Mouse (Mus musculus): ENCODE data around the gene Gm5861. TPM values are rescaled to one million over a fixed set of nuclear protein-coding genes. Genes with fewer than 3 reads are reported as not detected.

The Gm5861 gene
- polyA plus RNA-seq (2021; fragmentation: Nextera tagmentation) = not detected in 2 replicates
- long read RNA-seq, experiment 1 = 0 reads
- long read RNA-seq, experiment 2 = 0 reads

GRCm38 (mm10) chr5:11182772-11183171 lies at the start of gene Gm5861:
Gene Gm5861 (plus strand): TSS chr5:11183072.

Other genes starting within 250 kb of the Gm5861 start
- gene Gm8871, start 235.3 kb upstream of the Gm5861 start, polyA plus RNA-seq (2021; fragmentation: Nextera tagmentation) = not detected in 2 replicates
- not detected in 2 replicates for gene Gm8857, start 235.3 kb upstream of the Gm5861 start, polyA plus RNA-seq (2021; fragmentation: Nextera tagmentation)
- not detected in 2 replicates for gene Gm8879, start 55.4 kb upstream of the Gm5861 start, polyA plus RNA-seq (2021; fragmentation: Nextera tagmentation)
- gene Gm8890, start 73.0 kb downstream of the Gm5861 start, polyA plus RNA-seq (2021; fragmentation: Nextera tagmentation) = not detected in 2 replicates
- gene Speer1, start 158.4 kb downstream of the Gm5861 start, polyA plus RNA-seq (2021; fragmentation: Nextera tagmentation) = not detected in 2 replicates
- not detected in 2 replicates for gene Gm8897, start 233.3 kb downstream of the Gm5861 start, polyA plus RNA-seq (2021; fragmentation: Nextera tagmentation)